Mouse (Mus musculus) layer of hippocampus, adult 11-12 months (tissue): ENCODE results near the gene Rnd1.

Experiments used
- DNase-seq: peaks from one replicate; pipeline ENCODE4 v3.0.0; 2022; ENCODE audit warnings: low spot score

Gene Rnd1

GRCm38 (mm10) chr15:98677977-98678376 is 716 bp upstream of the Rnd1 start:
- no peak for DNase-seq

GRCm38 (mm10) chr15:98676471-98676870 is 790 bp downstream of the Rnd1 start:
- DNase-seq: no peak

- no peak for DNase-seq
Observed at GRCm38 (mm10) chr15:98675634-98676250, 1.5 kb downstream of the Rnd1 start.

GRCm38 (mm10) chr15:98674994-98675545 is 2.2 kb downstream of the Rnd1 start:
- no peak for DNase-seq

- DNase-seq: no peak
Observed at GRCm38 (mm10) chr15:98674284-98674993, 2.8 kb downstream of the Rnd1 start.

GRCm38 (mm10) chr15:98673732-98674131 is 3.5 kb downstream of the Rnd1 start:
- no peak for DNase-seq

- DNase-seq: no peak
Observed at GRCm38 (mm10) chr15:98672592-98672991, 4.7 kb downstream of the Rnd1 start.

GRCm38 (mm10) chr15:98664042-98664907 is 13.0 kb downstream of the Rnd1 start:
- DNase-seq: no peak

- DNase-seq: peak; percentile 97
Observed at GRCm38 (mm10) chr15:98662567-98663545, 14.4 kb downstream of the Rnd1 start, which contains the start of gene Ddx23. Gene Ddx23, minus strand, starts transcription at chr15:98662894.

GRCm38 (mm10) chr15:98662198-98662566 is 15.1 kb downstream of the Rnd1 start:
- no peak for DNase-seq

GRCm38 (mm10) chr15:98656982-98657751 is 20.1 kb downstream of the Rnd1 start:
- no peak for DNase-seq

- no peak for DNase-seq
Observed at GRCm38 (mm10) chr15:98652174-98652573, 25.1 kb downstream of the Rnd1 start.

GRCm38 (mm10) chr15:98651431-98651830 is 25.8 kb downstream of the Rnd1 start:
- DNase-seq: no peak

GRCm38 (mm10) chr15:98648071-98648470 is 29.2 kb downstream of the Rnd1 start:
- no peak for DNase-seq

- no peak for DNase-seq
Observed at GRCm38 (mm10) chr15:98647308-98647707, 30.0 kb downstream of the Rnd1 start.

- no peak for DNase-seq
Observed at GRCm38 (mm10) chr15:98646737-98647136, 30.5 kb downstream of the Rnd1 start.

- DNase-seq: no peak
Observed at GRCm38 (mm10) chr15:98645057-98646026, 31.9 kb downstream of the Rnd1 start.

GRCm38 (mm10) chr15:98644406-98644805 is 32.9 kb downstream of the Rnd1 start:
- DNase-seq: no peak

GRCm38 (mm10) chr15:98640157-98640556 is 37.1 kb downstream of the Rnd1 start:
- no peak for DNase-seq
